Mouse (Mus musculus): ENCODE data around the gene Iqce.
A peak's percentile ranks its signal among the peaks of the same experiment; 100 is the strongest.
"Not testable (repeated sequence)": the region's sequence is repeated elsewhere in the genome, so short reads cannot be mapped to it uniquely, and the experiment has no call there.

The Iqce gene

GRCm38 (mm10) chr5:140704378-140705251 is 2.4 kb upstream of the Iqce start, which contains the start of gene Brat1:
Gene Brat1, plus strand, starts transcription at chr5:140705011.
- DNase-seq, result peak; percentile 100

- peak; percentile 28 for DNase-seq
These were observed 1.6 kb upstream of the Iqce start for GRCm38 (mm10) chr5:140703480-140704377.

GRCm38 (mm10) chr5:140702618-140703175 is 519 bp upstream of the Iqce start:
- DNase-seq, result no peak

- no peak for DNase-seq
These were observed 517 bp downstream of the Iqce start for GRCm38 (mm10) chr5:140701661-140702060.

GRCm38 (mm10) chr5:140699776-140700175 is 2.4 kb downstream of the Iqce start:
- DNase-seq, result no peak

GRCm38 (mm10) chr5:140695987-140696386 is 6.2 kb downstream of the Iqce start:
- no peak for DNase-seq

GRCm38 (mm10) chr5:140688434-140688833 is 13.7 kb downstream of the Iqce start:
- DNase-seq, result no peak

GRCm38 (mm10) chr5:140684343-140685148 is 17.6 kb downstream of the Iqce start:
- DNase-seq, result no peak

- no peak for DNase-seq
These were observed 20.1 kb downstream of the Iqce start for GRCm38 (mm10) chr5:140682113-140682512.

- DNase-seq, result no peak
These were observed 21.2 kb downstream of the Iqce start for GRCm38 (mm10) chr5:140680950-140681349.

- DNase-seq, result no peak
These were observed 22.1 kb downstream of the Iqce start for GRCm38 (mm10) chr5:140680051-140680450.

GRCm38 (mm10) chr5:140677137-140677536 is 25.0 kb downstream of the Iqce start:
- DNase-seq, result no peak

- DNase-seq, result no peak
These were observed 26.5 kb downstream of the Iqce start for GRCm38 (mm10) chr5:140675640-140676039.

- no peak for DNase-seq
These were observed 27.1 kb downstream of the Iqce start for GRCm38 (mm10) chr5:140675079-140675478.

GRCm38 (mm10) chr5:140674036-140674435 is 28.1 kb downstream of the Iqce start:
- DNase-seq, result no peak

- DNase-seq, result not testable (repeated sequence)
These were observed 29.6 kb downstream of the Iqce start for GRCm38 (mm10) chr5:140672603-140673002.

- no peak for DNase-seq
These were observed 30.1 kb downstream of the Iqce start for GRCm38 (mm10) chr5:140672115-140672514.

GRCm38 (mm10) chr5:140663621-140664180 is 38.5 kb downstream of the Iqce start:
- DNase-seq, result no peak

- DNase-seq, result no peak
These were observed 39.2 kb downstream of the Iqce start for GRCm38 (mm10) chr5:140662741-140663592.

GRCm38 (mm10) chr5:140661875-140662643 is 40.1 kb downstream of the Iqce start:
- DNase-seq, result peak; percentile 56
